Mouse (Mus musculus): ENCODE results near the gene Zglp1. TPM values are rescaled to one million over a fixed set of nuclear protein-coding genes. Genes with fewer than 3 reads are reported as not detected.
"Not testable (repeated sequence)": the region's sequence is repeated elsewhere in the genome, so short reads cannot be mapped to it uniquely, and the experiment has no call there.

The Zglp1 gene
- total and polyA plus RNA-seq, 2 experiments from 2014 or later = 10.7 TPM; not detected in 1

DNA sequence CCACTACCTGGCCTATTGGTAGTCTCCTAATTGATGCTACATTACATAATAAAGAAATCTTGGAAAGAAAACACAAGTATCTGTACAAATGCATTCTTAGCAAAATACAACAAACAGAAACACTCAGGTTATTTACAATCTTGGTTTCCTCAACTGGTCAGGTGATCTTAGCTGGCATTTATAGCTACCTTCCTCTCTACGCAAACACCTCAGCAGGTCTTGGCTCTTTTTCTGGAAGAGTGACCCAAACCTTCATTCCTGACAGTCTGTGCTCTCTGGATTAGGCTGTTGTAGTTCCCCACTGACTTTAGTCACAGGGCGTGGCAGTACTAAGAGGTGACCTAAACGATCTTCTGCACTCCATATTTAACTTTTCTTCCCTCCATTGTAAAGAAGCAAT is 21.7 kb downstream of the Zglp1 start:
- H3K27me3 ChIP-seq (ENCODE audit: insufficient read depth, low read length) = no peaks in the 10 kb centered on the region
- no peak overlapping the region for H3K9ac ChIP-seq (replicated peaks; ENCODE audit: low read length, poor library complexity, severe bottlenecking)
- 82% methylated on average over 3 of the region's 3 CpGs for WGBS
- no peak overlapping the region for H3K4me2 ChIP-seq (ENCODE audit: low read depth, low read length, poor library complexity, severe bottlenecking)
- TF ChIP-seq CTCF (IDR thresholded peaks at IDR 0.05) = no peak
- H3K9me3 ChIP-seq (ENCODE audit: low read length) = no peaks in the 10 kb centered on the region
- DNase-seq (ENCODE audit: low spot score) = no peak
- H3K27ac ChIP-seq (ENCODE audit: low read depth, low read length) = no peak overlapping the region
- H3K36me3 ChIP-seq (ENCODE audit: insufficient read depth, low read length) = no peaks in the 10 kb centered on the region
- no peaks in the 10 kb centered on the region for H3K4me1 ChIP-seq (ENCODE audit: insufficient read depth, low read length)
- H3K4me3 ChIP-seq (ENCODE audit: low read depth, low read length) = no peak overlapping the region
- no peak for ATAC-seq (ENCODE audit: low FRiP score)

DNA sequence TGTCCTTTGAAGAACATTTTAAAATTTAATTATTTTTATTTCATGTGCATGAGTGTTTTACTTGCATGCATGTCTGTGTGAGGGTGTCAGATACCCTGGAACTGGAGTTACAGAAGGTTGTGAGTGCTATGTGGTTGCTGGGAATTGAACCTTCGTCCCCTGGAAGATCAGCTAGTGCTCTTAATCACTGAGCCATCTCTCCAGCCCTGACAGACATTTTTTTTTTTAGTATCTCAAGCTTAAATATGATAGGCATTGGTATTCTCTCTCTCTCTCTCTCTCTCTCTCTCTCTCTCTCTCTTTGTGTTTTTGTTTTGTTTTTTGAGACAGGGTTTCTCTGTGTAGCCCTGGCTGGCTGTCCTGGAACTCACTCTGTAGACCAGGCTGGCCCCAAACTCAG is 22.1 kb downstream of the Zglp1 start:
- not testable (repeated sequence) for H3K4me1 ChIP-seq (ENCODE audit: insufficient read depth, low read length); H3K9me3 ChIP-seq (ENCODE audit: low read length); H3K9ac ChIP-seq (replicated peaks; ENCODE audit: low read length, poor library complexity, severe bottlenecking); H3K4me3 ChIP-seq (ENCODE audit: low read depth, low read length); H3K27ac ChIP-seq (ENCODE audit: low read depth, low read length); H3K4me2 ChIP-seq (ENCODE audit: low read depth, low read length, poor library complexity, severe bottlenecking); H3K27me3 ChIP-seq (ENCODE audit: insufficient read depth, low read length); H3K36me3 ChIP-seq (ENCODE audit: insufficient read depth, low read length); ATAC-seq (ENCODE audit: low FRiP score); DNase-seq (ENCODE audit: low spot score)
- 42% methylated on average over 1 of the region's 1 CpGs for WGBS

DNA sequence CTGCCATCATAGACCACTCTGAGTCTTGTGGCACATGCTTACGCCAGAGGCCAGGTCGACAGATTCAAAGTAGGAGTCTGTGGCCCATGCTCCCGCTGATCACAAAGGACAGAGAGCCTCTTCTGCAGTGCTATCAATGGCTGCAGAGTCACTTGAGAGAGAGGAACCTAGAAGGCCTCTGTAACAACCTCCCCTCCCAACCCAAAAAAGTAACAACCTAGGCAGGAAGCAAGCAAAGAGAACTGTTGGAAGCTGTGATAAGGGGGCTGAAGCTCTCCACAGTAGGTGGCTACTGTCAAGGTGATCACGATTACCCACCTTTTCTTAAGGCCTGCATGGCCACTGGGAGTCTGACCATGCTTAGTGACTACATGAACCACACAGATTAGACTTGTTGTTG is 23.3 kb downstream of the Zglp1 start:
- TF ChIP-seq CTCF (IDR thresholded peaks at IDR 0.05) = no peak
- no peak overlapping the region for H3K4me2 ChIP-seq (ENCODE audit: low read depth, low read length, poor library complexity, severe bottlenecking)
- no peaks in the 10 kb centered on the region for H3K36me3 ChIP-seq (ENCODE audit: insufficient read depth, low read length)
- WGBS = 90% methylated on average over 4 of the region's 4 CpGs
- H3K4me3 ChIP-seq (ENCODE audit: low read depth, low read length) = no peak overlapping the region
- no peaks in the 10 kb centered on the region for H3K9me3 ChIP-seq (ENCODE audit: low read length)
- H3K4me1 ChIP-seq (ENCODE audit: insufficient read depth, low read length) = 0 out of 2 replicates have a peak, but pooled peaks cover under 1% of the 10 kb centered on the region
- no peak overlapping the region for H3K27ac ChIP-seq (ENCODE audit: low read depth, low read length)
- peaks cover 3% of the 10 kb centered on the region; the same call in 1 of the 2 replicates for H3K27me3 ChIP-seq (ENCODE audit: insufficient read depth, low read length)
- no peak overlapping the region for H3K9ac ChIP-seq (replicated peaks; ENCODE audit: low read length, poor library complexity, severe bottlenecking)
- DNase-seq (ENCODE audit: low spot score) (no peak), ATAC-seq (ENCODE audit: low FRiP score) (no peak)

DNA sequence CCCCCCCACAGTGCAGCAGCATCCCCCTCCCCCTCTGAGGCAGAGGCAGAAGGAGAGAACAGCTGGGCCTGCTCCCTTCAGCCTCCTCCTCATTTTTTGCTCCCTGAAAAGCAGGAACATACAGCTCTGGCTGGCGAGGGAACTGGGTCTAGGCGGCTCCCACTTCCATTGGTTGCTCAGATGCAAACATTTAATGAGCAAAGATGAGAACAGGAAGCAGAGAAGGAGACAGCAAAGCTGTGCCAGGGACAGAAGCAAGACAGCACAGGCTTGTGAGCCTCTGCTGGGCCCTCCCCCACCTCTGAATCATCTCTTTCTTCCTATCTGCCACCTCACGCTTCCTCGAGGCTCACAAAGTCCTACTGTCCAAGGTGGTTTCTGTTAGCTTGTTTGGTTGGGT is 25.6 kb downstream of the Zglp1 start:
- Histone ChIP-seq H3K4me2 (ENCODE audit: low read depth, low read length, poor library complexity, severe bottlenecking) (no peak overlapping the region), H3K4me3 (ENCODE audit: low read depth, low read length) (no peak overlapping the region), H3K36me3 (ENCODE audit: insufficient read depth, low read length) (no peaks in the 10 kb centered on the region), H3K27ac (ENCODE audit: low read depth, low read length) (no peak overlapping the region), H3K9ac (replicated peaks; ENCODE audit: low read length, poor library complexity, severe bottlenecking) (no peak overlapping the region), H3K4me1 (ENCODE audit: insufficient read depth, low read length) (peaks cover 14% of the 10 kb centered on the region; the same call in 1 of the 2 replicates), H3K9me3 (ENCODE audit: low read length) (no peaks in the 10 kb centered on the region), H3K27me3 (ENCODE audit: insufficient read depth, low read length) (peaks cover 16% of the 10 kb centered on the region)
- no peak for ATAC-seq (ENCODE audit: low FRiP score)
- WGBS = 56% methylated on average over 4 of the region's 4 CpGs
- TF ChIP-seq CTCF (IDR thresholded peaks at IDR 0.05) = no peak
- no peak for DNase-seq (ENCODE audit: low spot score)

DNA sequence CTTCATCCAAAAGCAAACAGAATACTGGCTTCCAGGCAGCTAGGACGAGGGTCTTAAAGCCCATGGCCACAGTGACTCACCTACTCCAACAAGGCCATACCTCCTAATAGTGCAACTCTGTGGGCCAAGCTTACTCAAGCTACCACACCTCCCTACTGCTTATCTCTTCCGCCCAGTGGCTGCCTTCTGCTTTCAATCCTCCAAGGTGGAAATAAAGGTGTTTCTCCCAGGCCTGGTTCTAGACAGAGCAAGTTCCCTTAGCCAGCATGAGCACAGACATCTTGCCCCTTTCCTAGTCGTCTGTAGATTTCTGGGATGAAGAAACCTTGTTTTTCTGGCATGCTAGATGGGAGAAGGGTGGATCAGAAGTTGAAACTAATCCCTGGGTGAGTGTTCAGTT is 27.1 kb downstream of the Zglp1 start:
- TF ChIP-seq CTCF (IDR thresholded peaks at IDR 0.05) = no peak
- Histone ChIP-seq H3K4me1 (ENCODE audit: insufficient read depth, low read length) (peaks cover 22% of the 10 kb centered on the region; the same call in 1 of the 2 replicates), H3K4me3 (ENCODE audit: low read depth, low read length) (no peak overlapping the region), H3K9ac (replicated peaks; ENCODE audit: low read length, poor library complexity, severe bottlenecking) (no peak overlapping the region), H3K9me3 (ENCODE audit: low read length) (no peaks in the 10 kb centered on the region), H3K4me2 (ENCODE audit: low read depth, low read length, poor library complexity, severe bottlenecking) (no peak overlapping the region), H3K36me3 (ENCODE audit: insufficient read depth, low read length) (no peaks in the 10 kb centered on the region), H3K27ac (ENCODE audit: low read depth, low read length) (no peak overlapping the region), H3K27me3 (ENCODE audit: insufficient read depth, low read length) (peaks cover 31% of the 10 kb centered on the region)
- no peak for ATAC-seq (ENCODE audit: low FRiP score)
- DNase-seq (ENCODE audit: low spot score) = no peak
- 66% methylated on average over 3 of the region's 3 CpGs for WGBS

DNA sequence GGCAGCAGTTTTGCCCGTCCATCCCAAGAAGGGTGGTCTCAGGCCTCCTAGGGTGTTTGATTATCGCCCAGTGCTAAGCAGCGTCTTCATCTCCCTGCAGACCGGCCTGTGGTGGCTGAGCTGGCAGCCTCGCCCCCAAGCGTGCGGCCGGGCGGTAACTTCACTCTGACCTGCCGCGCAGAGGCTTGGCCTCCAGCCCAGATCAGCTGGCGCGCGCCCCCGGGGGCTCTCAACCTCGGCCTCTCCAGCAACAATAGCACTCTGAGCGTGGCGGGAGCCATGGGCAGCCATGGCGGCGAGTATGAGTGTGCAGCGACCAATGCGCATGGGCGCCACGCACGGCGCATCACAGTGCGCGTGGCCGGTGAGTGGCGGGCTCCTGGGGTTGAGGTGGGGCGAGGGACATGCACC is 29.4 kb downstream of the Zglp1 start:
- peak; percentile 77; the same call in 1 of the 2 replicates for ATAC-seq (ENCODE audit: low FRiP score)
- peak overlapping the region; percentile 58 for H3K4me2 ChIP-seq (ENCODE audit: low read depth, low read length, poor library complexity, severe bottlenecking)
- peak overlapping the region; percentile 63 for H3K9ac ChIP-seq (replicated peaks; ENCODE audit: low read length, poor library complexity, severe bottlenecking)
- DNase-seq (ENCODE audit: low spot score) = peak; percentile 61
- WGBS = under 1% methylated on average over 29 of the region's 31 CpGs
- no peaks in the 10 kb centered on the region for H3K36me3 ChIP-seq (ENCODE audit: insufficient read depth, low read length)
- TF ChIP-seq CTCF (IDR thresholded peaks at IDR 0.05) = 0 out of 2 replicates have a peak, but pooled peaks have one; percentile 21
- H3K27ac ChIP-seq (ENCODE audit: low read depth, low read length) = no peak overlapping the region
- peak overlapping the region; percentile 42 for H3K4me3 ChIP-seq (ENCODE audit: low read depth, low read length)
- H3K27me3 ChIP-seq (ENCODE audit: insufficient read depth, low read length) = peaks cover 52% of the 10 kb centered on the region
- H3K4me1 ChIP-seq (ENCODE audit: insufficient read depth, low read length) = peaks cover 33% of the 10 kb centered on the region; the same call in 1 of the 2 replicates
- H3K9me3 ChIP-seq (ENCODE audit: low read length) = no peaks in the 10 kb centered on the region
